8 mouse cellular contexts compared by ENCODE assay signal in genomic region chr14:62836926-62837640, GRCm38 (mm10). TPM values are rescaled to one million over a fixed set of nuclear protein-coding genes. Genes with fewer than 3 reads are reported as not detected.
A peak's percentile ranks its signal among the peaks of the same experiment; 100 is the strongest.
DNase-seq lines count a peak whose midpoint lies in the region; ATAC-seq lines count a peak whose summit lies in the region.

No protein-coding gene starts in this region.

- H3K27ac ChIP-seq in forebrain, embryonic 14.5 days (ENCODE audit: low read depth, low read length): peak overlapping the region; percentile 62
- H3K27ac ChIP-seq in neural tube, embryonic 15.5 days (replicated peaks): peak overlapping the region; percentile 85

- peak; percentile 97 for ATAC-seq in forebrain, embryonic 14.5 days
- ATAC-seq in neural tube, embryonic 15.5 days (ENCODE audit: low FRiP score): peak; percentile 96

- peak overlapping the region; percentile 57 for H3K4me2 ChIP-seq in forebrain, embryonic 14.5 days (ENCODE audit: low read length)
- H3K4me2 ChIP-seq in neural tube, embryonic 15.5 days: peak overlapping the region; percentile 66

- DNase-seq in ES-CJ7 (ENCODE audit: low read depth, low spot score): peak; percentile 99
- peak; percentile 98 for DNase-seq in cerebellum, adult 11 months
- DNase-seq in forebrain, embryonic 14.5 days (ENCODE audit: low spot score): peak; percentile 100
- DNase-seq in heart, postnatal 14 days: peak; percentile 95 to 97
- peak; percentile 98 for DNase-seq in layer of hippocampus, adult 11-12 months (ENCODE audit: low spot score)
- DNase-seq in lung, adult 18-20 months: peak; percentile 99
- DNase-seq in thymus, adult 18-20 months: peak; percentile 96 to 99

- H3K9ac ChIP-seq in forebrain, embryonic 14.5 days (ENCODE audit: low read length): peak overlapping the region; percentile 53
- peak overlapping the region; percentile 53 for H3K9ac ChIP-seq in neural tube, embryonic 15.5 days (replicated peaks)

- no peaks in the 10 kb centered on the region for H3K36me3 ChIP-seq in forebrain, embryonic 14.5 days (ENCODE audit: control insufficient read depth, insufficient read depth, low read length)
- no peaks in the 10 kb centered on the region for H3K36me3 ChIP-seq in neural tube, embryonic 15.5 days

- no peaks in the 10 kb centered on the region for H3K27me3 ChIP-seq in forebrain, embryonic 14.5 days (replicated peaks; ENCODE audit: control insufficient read depth, insufficient read depth, low read length)
- H3K27me3 ChIP-seq in neural tube, embryonic 15.5 days (replicated peaks): no peaks in the 10 kb centered on the region

- no peaks in the 10 kb centered on the region for H3K9me3 ChIP-seq in forebrain, embryonic 14.5 days (replicated peaks; ENCODE audit: control insufficient read depth, low read length)
- no peaks in the 10 kb centered on the region for H3K9me3 ChIP-seq in neural tube, embryonic 15.5 days (replicated peaks)

- WGBS in forebrain, embryonic 14.5 days: under 1% methylated on average over 37 of the region's 37 CpGs
- under 1% methylated on average over 37 of the region's 37 CpGs for WGBS in neural tube, embryonic 15.5 days

- H3K4me1 ChIP-seq in forebrain, embryonic 14.5 days (ENCODE audit: control insufficient read depth, insufficient read depth, low read length): peaks cover 13% of the 10 kb centered on the region
- peaks cover 19% of the 10 kb centered on the region for H3K4me1 ChIP-seq in neural tube, embryonic 15.5 days

- intact Hi-C loops in heart, postnatal 14 days (cut with DNase I): loop anchor here (2.0 to 5.0 kb wide), 3 partner anchors 74 to 140 kb away; no protein-coding TSS in a partner anchor

- H3K4me3 ChIP-seq in forebrain, embryonic 14.5 days (ENCODE audit: low read depth, low read length): peak overlapping the region; percentile 87
- H3K4me3 ChIP-seq in neural tube, embryonic 15.5 days (replicated peaks): peak overlapping the region; percentile 93

RNA-seq across cellular contexts. Expression of gene Wdfy2, which starts 0.4 kb away (rescaled TPM):
- polyA plus RNA-seq in forebrain, embryonic 14.5 days (2014; fragmentation: Nextera tagmentation; extraction: Ambion mirVana): 9.2 and 10.0 TPM in 2 replicates
- 1 to 10 TPM; 8.1 to 8.6 TPM for total RNA-seq in heart, postnatal 14 days (2021)
- 7.0 and 7.4 TPM in 2 replicates for polyA plus RNA-seq in neural tube, embryonic 15.5 days (2015; fragmentation: Nextera tagmentation; extraction: Ambion mirVana)

Comparison
In these comparisons a context has a peak if more than half of its experiments do, and no peak if none do; other contexts are left out.
1. Peak in every context shown above with its lines: DNase-seq, ATAC-seq, H3K4me3 ChIP-seq and H3K27ac ChIP-seq.